Mouse (Mus musculus): Measurements from ENCODE around the gene Cd2bp2. TPM values are rescaled to one million over a fixed set of nuclear protein-coding genes. Genes with fewer than 3 reads are reported as not detected.

Cd2bp2 gene
- 39.3 and 39.9 TPM in 2 replicates for total RNA-seq (2014; rRNA removed; ENCODE audit: low replicate concordance)
- polyA plus RNA-seq (2015; fragmentation: Nextera tagmentation; extraction: Ambion mirVana), result 26.9 and 27.2 TPM in 2 replicates

DNA sequence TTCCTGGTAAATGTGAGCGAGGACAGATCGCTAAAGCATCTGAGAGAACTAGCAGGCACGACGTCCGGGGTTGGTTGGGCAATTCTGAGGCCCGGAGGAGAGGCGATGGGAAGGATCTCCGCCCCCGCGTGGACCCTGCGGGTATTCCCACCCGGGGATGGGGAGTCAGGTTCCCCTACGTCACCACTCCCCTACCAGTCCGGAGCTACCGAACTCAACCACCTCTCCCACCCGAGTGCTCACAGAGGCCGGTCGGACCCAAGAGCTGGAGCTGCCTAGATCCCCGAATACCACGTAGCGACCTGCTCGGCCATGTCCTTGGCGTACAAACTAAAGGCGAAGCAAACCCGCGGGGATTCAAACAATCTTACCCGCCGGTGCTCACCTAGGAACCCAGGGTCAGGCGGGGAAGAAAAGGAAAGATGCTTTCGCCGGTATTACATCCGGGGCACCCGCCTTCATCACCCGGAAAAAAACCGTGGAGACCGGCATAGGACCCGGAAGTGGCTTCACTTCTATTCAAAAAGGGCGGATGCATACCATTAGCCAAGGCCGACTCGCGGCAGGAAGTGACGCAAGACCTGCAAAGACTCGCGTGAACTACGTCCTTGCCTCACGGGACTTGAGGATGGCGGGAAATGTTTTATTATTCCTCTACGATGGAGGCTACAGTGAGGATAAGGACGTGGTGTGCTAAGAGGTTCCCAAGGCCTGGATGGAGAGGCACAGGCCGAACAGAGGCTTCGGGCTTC lies at the start of gene Cd2bp2:
Gene Cd2bp2 (minus strand): TSS at position 507 of the 752 bp plus-strand sequence.
- Histone ChIP-seq H3K27ac (ENCODE audit: low read depth) (peak within 1 kb of the TSS; percentile 86), H3K4me3 (ENCODE audit: low read depth, low read length) (peak within 1 kb of the TSS; percentile 85), H3K9ac (replicated peaks; ENCODE audit: low read depth, low read length) (peak within 1 kb of the TSS; percentile 73), H3K4me1 (ENCODE audit: control insufficient read depth, insufficient read depth) (peaks cover 6% of the 10 kb centered on the region), H3K9me3 (replicated peaks; ENCODE audit: control insufficient read depth, low read length) (no peaks in the 10 kb centered on the region), H3K4me2 (ENCODE audit: low read depth, low read length) (peak within 1 kb of the TSS; percentile 68), H3K36me3 (replicated peaks; ENCODE audit: control insufficient read depth, insufficient read depth, low read length) (peaks cover 74% of the 10 kb centered on the region), H3K27me3 (ENCODE audit: control insufficient read depth, insufficient read depth, low read length) (no peaks in the 10 kb centered on the region)
- peak; percentile 98 for ATAC-seq (ENCODE audit: insufficient read depth, low read depth)
- DNase-seq (ENCODE audit: low spot score), result peak; percentile 98
- TF ChIP-seq CTCF (IDR thresholded peaks at IDR 0.05; ENCODE audit: low read depth), result peak; percentile 6; the same call in 1 of the 2 replicates
- peak; percentile 78; the same call in 1 of the 2 replicates for TF ChIP-seq EP300 (IDR thresholded peaks at IDR 0.05; ENCODE audit: low read depth)
- WGBS, result under 1% methylated on average over 51 of the region's 51 CpGs

DNA sequence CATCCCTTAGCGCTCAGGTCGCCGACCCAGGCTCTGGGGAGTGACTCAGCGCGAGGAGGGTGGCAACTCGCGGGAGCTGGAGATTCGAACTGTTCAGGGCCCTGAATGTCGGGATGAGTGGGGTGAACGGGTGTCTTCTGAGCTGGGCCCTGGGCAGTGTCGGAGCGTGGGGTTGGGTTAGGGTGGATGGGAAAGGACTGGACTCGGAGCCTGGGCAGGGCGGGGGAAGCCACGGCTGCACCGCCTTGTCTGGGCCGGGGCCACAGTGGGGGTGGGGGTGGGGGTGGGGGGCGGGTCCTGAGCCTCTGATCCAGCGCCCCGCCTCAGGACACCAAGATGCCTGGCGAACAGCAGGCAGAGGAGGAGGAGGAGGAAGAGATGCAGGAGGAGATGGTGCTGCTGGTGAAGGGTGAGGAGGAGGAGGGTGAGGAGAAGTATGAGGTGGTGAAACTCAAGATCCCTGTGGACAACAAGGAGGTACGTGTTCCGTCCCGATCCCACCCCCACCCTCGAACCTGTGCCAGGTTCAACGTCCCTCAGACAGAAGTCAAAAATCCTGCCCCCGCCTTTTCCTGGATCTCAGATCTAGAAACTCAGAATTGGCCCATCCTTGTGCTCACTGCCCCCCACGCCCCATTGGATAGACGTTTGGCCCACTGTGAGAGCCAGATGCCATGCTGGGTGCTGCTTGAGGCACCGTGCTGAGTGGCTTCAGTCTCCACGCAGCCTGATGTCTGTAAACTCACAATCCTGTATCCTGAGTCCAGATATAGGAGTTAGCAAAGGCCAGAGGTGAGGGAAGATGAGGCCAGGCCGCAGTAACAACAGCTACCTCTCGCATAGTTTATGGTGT lies 49.0 kb upstream of the Cd2bp2 start:
- H3K27ac ChIP-seq (ENCODE audit: low read depth), result peak overlapping the region; percentile 93
- DNase-seq (ENCODE audit: low spot score) (peak; percentile 22), ATAC-seq (ENCODE audit: insufficient read depth, low read depth) (peak; percentile 73)
- no peaks in the 10 kb centered on the region for H3K9me3 ChIP-seq (replicated peaks; ENCODE audit: control insufficient read depth, low read length)
- H3K4me2 ChIP-seq (ENCODE audit: low read depth, low read length), result peak overlapping the region; percentile 87
- peaks cover 14% of the 10 kb centered on the region; the same call in 1 of the 2 replicates for H3K4me1 ChIP-seq (ENCODE audit: control insufficient read depth, insufficient read depth)
- H3K27me3 ChIP-seq (ENCODE audit: control insufficient read depth, insufficient read depth, low read length), result no peaks in the 10 kb centered on the region
- H3K36me3 ChIP-seq (replicated peaks; ENCODE audit: control insufficient read depth, insufficient read depth, low read length), result peaks cover 28% of the 10 kb centered on the region; the same call in 1 of the 2 replicates
- peak overlapping the region; percentile 66 for H3K4me3 ChIP-seq (ENCODE audit: low read depth, low read length)
- 12% methylated on average over 31 of the region's 33 CpGs for WGBS
- TF ChIP-seq EP300 (IDR thresholded peaks at IDR 0.05; ENCODE audit: low read depth) (no peak), CTCF (IDR thresholded peaks at IDR 0.05; ENCODE audit: low read depth) (no peak)
- peak overlapping the region; percentile 81 for H3K9ac ChIP-seq (replicated peaks; ENCODE audit: low read depth, low read length)

- H3K9me3 ChIP-seq (replicated peaks; ENCODE audit: control insufficient read depth, low read length), result no peaks in the 10 kb centered on the region
- peak within 1 kb of the TSS; percentile 66 for H3K4me3 ChIP-seq (ENCODE audit: low read depth, low read length)
- peak within 1 kb of the TSS; percentile 93 for H3K27ac ChIP-seq (ENCODE audit: low read depth)
- H3K4me2 ChIP-seq (ENCODE audit: low read depth, low read length), result peak within 1 kb of the TSS; percentile 87
- WGBS, result under 1% methylated on average over 52 of the region's 56 CpGs
- peak within 1 kb of the TSS; percentile 81 for H3K9ac ChIP-seq (replicated peaks; ENCODE audit: low read depth, low read length)
- no peak; the same call in 1 of the 2 replicates for TF ChIP-seq EP300 (IDR thresholded peaks at IDR 0.05; ENCODE audit: low read depth)
- no peak for TF ChIP-seq CTCF (IDR thresholded peaks at IDR 0.05; ENCODE audit: low read depth)
- ATAC-seq (ENCODE audit: insufficient read depth, low read depth), result peak; percentile 96
- peaks cover 14% of the 10 kb centered on the region; the same call in 1 of the 2 replicates for H3K4me1 ChIP-seq (ENCODE audit: control insufficient read depth, insufficient read depth)
- H3K36me3 ChIP-seq (replicated peaks; ENCODE audit: control insufficient read depth, insufficient read depth, low read length), result peaks cover 23% of the 10 kb centered on the region; the same call in 1 of the 2 replicates
- H3K27me3 ChIP-seq (ENCODE audit: control insufficient read depth, insufficient read depth, low read length), result no peaks in the 10 kb centered on the region
- DNase-seq (ENCODE audit: low spot score), result peak; percentile 94
Measured at GRCm38 (mm10) chr7:127243870-127244657, 48.2 kb upstream of the Cd2bp2 start, which contains the start of gene Zfp771. TSS of gene Zfp771 (plus strand) at chr7:127244274.

DNA sequence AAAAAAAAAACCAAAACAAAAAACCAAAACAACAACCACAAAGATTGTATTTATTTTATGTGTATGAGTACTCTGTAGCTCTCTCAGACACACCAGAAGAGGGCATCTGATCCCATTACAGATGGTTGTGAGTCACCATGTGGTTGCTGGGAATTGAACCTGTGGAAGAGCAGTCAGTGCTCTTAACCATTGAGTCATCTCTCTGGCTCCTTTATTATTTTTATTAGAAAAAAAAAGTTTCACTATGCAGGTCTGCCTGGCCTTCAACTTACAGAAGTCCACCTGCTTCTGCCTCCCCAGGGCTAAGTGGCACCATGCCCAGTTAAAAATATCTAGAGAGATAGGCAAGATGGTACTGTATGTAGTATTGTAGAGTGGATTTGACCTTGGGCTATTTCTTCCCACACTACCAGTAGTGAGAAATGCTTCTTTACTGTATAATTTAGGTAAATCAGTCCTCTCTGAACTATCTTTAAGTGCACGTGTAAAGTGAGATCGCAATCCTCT lies 47.6 kb upstream of the Cd2bp2 start:
- H3K36me3 ChIP-seq (replicated peaks; ENCODE audit: control insufficient read depth, insufficient read depth, low read length), result peaks cover 20% of the 10 kb centered on the region; the same call in 1 of the 2 replicates

More for the DNA sequence above, 47.6 kb upstream of the Cd2bp2 start:
- Histone ChIP-seq H3K9ac (replicated peaks; ENCODE audit: low read depth, low read length) (peak overlapping the region; percentile 81; the same call in 1 of the 2 replicates), H3K9me3 (replicated peaks; ENCODE audit: control insufficient read depth, low read length) (no peaks in the 10 kb centered on the region), H3K4me3 (ENCODE audit: low read depth, low read length) (peak overlapping the region; percentile 66), H3K4me1 (ENCODE audit: control insufficient read depth, insufficient read depth) (peaks cover 14% of the 10 kb centered on the region; the same call in 1 of the 2 replicates), H3K27ac (ENCODE audit: low read depth) (peak overlapping the region; percentile 93), H3K4me2 (ENCODE audit: low read depth, low read length) (peak overlapping the region; percentile 87), H3K27me3 (ENCODE audit: control insufficient read depth, insufficient read depth, low read length) (no peaks in the 10 kb centered on the region)
- ATAC-seq (ENCODE audit: insufficient read depth, low read depth), result no peak
- TF ChIP-seq CTCF (IDR thresholded peaks at IDR 0.05; ENCODE audit: low read depth) (no peak), EP300 (IDR thresholded peaks at IDR 0.05; ENCODE audit: low read depth) (no peak)
- 31% methylated on average over 2 of the region's 2 CpGs for WGBS
- DNase-seq (ENCODE audit: low spot score), result peak; percentile 25
